Mouse (Mus musculus): ENCODE data around the gene Klf7. TPM values are rescaled to one million over a fixed set of nuclear protein-coding genes. Genes with fewer than 3 reads are reported as not detected.

Klf7 gene
- polyA plus RNA-seq, 1 experiment, result 6.9 TPM

DNA sequence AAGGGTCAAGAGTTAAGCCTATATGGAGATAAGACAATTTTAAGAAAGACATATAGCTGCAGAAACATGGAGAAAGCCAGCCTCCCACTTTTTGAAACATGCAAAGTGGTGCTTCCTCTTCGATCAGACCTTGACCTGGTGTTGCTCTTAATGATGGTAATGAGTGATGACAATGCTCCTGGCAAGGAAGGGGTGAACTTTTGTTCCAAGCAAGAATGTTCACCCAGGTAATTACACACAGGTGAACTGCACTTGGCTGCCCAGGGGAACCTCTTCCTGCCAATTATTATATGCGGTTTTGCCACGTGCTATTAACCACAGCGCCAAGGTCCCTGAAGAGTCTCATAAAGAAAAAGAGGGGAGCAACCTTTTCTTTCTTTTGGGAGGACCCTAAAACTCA is 36.7 kb downstream of the Klf7 start:
- Histone ChIP-seq H3K27me3 (replicated peaks; ENCODE audit: control insufficient read depth, insufficient read depth, low read length) (no peaks in the 10 kb centered on the region), H3K4me1 (ENCODE audit: control insufficient read depth, insufficient read depth, low read length) (peaks cover 28% of the 10 kb centered on the region; the same call in 1 of the 2 replicates), H3K27ac (ENCODE audit: insufficient read depth, low read depth, low read length) (no peak overlapping the region), H3K4me3 (ENCODE audit: insufficient read depth, low read depth, low read length) (no peak overlapping the region), H3K36me3 (ENCODE audit: control insufficient read depth, insufficient read depth, low read length) (no peaks in the 10 kb centered on the region)
- peak; percentile 50 for DNase-seq
- WGBS, result 33% methylated on average over 4 of the region's 4 CpGs
- TF ChIP-seq CTCF (conservative IDR thresholded peaks at IDR 0.05; ENCODE audit: insufficient read depth, insufficient read length, low read depth, low read length) (no peak), POLR2A (IDR thresholded peaks at IDR 0.05; ENCODE audit: low read depth, low read length) (no peak)

DNA sequence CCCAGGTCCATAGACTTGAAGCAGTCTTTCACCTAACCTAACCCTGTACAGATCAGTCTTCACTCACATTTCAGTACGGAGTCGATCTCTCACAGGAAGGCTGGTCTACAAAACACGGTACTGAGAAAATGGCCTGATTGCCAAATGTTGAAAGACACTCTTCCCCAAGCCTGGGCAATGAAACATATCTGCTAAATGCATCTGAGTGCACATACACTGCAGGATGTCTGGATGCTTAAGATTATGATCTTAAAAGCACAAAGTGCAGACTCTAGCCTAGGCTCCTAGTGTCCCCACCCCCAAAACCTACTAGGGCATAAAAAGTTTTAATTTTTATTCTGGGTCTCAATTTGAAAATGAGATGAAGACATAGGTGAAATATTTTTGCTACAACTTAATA is 37.4 kb downstream of the Klf7 start:
- Histone ChIP-seq H3K36me3 (ENCODE audit: control insufficient read depth, insufficient read depth, low read length) (no peaks in the 10 kb centered on the region), H3K4me1 (ENCODE audit: control insufficient read depth, insufficient read depth, low read length) (peaks cover 28% of the 10 kb centered on the region; the same call in 1 of the 2 replicates), H3K27ac (ENCODE audit: insufficient read depth, low read depth, low read length) (no peak overlapping the region), H3K27me3 (replicated peaks; ENCODE audit: control insufficient read depth, insufficient read depth, low read length) (no peaks in the 10 kb centered on the region), H3K4me3 (ENCODE audit: insufficient read depth, low read depth, low read length) (no peak overlapping the region)
- no peak for DNase-seq
- TF ChIP-seq CTCF (conservative IDR thresholded peaks at IDR 0.05; ENCODE audit: insufficient read depth, insufficient read length, low read depth, low read length) (no peak), POLR2A (IDR thresholded peaks at IDR 0.05; ENCODE audit: low read depth, low read length) (no peak)
- 67% methylated on average over 3 of the region's 3 CpGs for WGBS

DNA sequence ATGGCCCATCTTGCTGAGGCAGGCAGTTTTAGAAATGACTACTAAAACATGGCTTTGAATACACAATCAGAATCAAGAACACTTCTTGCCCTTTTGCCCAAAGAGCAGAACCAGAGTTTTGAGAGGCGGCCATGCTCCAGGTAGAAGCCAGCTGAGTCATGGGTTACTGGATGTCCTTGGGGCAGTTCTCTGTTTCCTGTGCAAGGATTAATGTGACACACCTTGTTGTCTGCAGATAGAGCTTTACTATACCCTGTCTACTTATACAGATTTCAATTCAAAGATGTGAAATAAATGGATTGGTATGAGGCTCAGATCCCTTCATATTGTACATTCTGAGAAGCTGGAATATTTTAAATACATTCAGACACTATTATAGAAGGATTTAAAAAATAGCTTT is 40.3 kb downstream of the Klf7 start:
- DNase-seq, result no peak
- Histone ChIP-seq H3K27me3 (replicated peaks; ENCODE audit: control insufficient read depth, insufficient read depth, low read length) (no peaks in the 10 kb centered on the region), H3K4me1 (ENCODE audit: control insufficient read depth, insufficient read depth, low read length) (peaks cover 16% of the 10 kb centered on the region; the same call in 1 of the 2 replicates), H3K27ac (ENCODE audit: insufficient read depth, low read depth, low read length) (no peak overlapping the region), H3K4me3 (ENCODE audit: insufficient read depth, low read depth, low read length) (no peak overlapping the region), H3K36me3 (ENCODE audit: control insufficient read depth, insufficient read depth, low read length) (peaks cover 1% of the 10 kb centered on the region; the same call in 1 of the 2 replicates)
- no peak for TF ChIP-seq POLR2A (IDR thresholded peaks at IDR 0.05; ENCODE audit: low read depth, low read length)
- no peak for TF ChIP-seq CTCF (conservative IDR thresholded peaks at IDR 0.05; ENCODE audit: insufficient read depth, insufficient read length, low read depth, low read length)
- WGBS, result 48% methylated on average over 1 of the region's 1 CpGs

DNA sequence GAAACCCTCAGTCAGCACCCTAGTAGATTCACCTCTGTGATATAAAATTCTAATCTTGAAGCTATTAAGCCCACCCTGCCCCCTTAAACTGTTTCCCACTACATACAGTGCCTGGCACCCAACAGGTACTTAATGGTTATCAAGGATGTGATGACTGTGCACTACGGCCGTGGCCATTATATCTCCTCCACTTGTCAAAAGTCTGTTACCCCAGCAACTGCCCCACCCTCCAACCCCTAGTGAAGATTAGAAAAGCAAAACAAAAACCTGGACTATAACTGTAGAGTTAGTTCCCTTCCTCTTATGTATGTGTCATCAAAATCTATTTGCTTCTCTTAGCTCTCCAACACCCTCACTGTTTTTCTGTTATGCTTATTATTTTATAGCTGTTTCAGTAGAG is 40.9 kb downstream of the Klf7 start:
- no peak overlapping the region for H3K27ac ChIP-seq (ENCODE audit: insufficient read depth, low read depth, low read length)
- H3K36me3 ChIP-seq (ENCODE audit: control insufficient read depth, insufficient read depth, low read length), result peaks cover 1% of the 10 kb centered on the region; the same call in 1 of the 2 replicates
- no peaks in the 10 kb centered on the region for H3K27me3 ChIP-seq (replicated peaks; ENCODE audit: control insufficient read depth, insufficient read depth, low read length)
- no peak for TF ChIP-seq POLR2A (IDR thresholded peaks at IDR 0.05; ENCODE audit: low read depth, low read length)
- TF ChIP-seq CTCF (conservative IDR thresholded peaks at IDR 0.05; ENCODE audit: insufficient read depth, insufficient read length, low read depth, low read length), result no peak
- WGBS, result 67% methylated on average over 2 of the region's 2 CpGs
- H3K4me1 ChIP-seq (ENCODE audit: control insufficient read depth, insufficient read depth, low read length), result peaks cover 15% of the 10 kb centered on the region; the same call in 1 of the 2 replicates
- no peak overlapping the region for H3K4me3 ChIP-seq (ENCODE audit: insufficient read depth, low read depth, low read length)
- DNase-seq, result no peak

DNA sequence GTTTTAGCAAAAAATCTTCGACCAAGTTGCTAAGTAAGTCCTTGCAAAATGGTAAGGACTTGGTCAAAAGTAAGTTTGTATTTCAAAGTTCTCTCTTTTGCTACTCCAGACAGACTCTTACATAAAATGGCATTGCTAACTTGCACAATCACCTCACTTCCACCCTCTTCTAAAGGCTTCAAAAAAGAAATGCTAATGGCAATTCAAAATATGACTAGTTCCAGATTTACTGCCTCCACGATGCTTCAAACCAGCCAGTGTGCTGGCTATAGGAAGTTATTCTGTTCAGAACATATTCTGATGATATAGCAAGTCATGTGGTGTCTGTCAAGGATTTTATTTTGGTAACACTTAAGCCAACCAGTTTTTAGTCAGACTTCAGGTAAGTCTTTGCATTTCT is 41.8 kb downstream of the Klf7 start:
- H3K4me1 ChIP-seq (ENCODE audit: control insufficient read depth, insufficient read depth, low read length), result peaks cover 10% of the 10 kb centered on the region; the same call in 1 of the 2 replicates
- no peak overlapping the region for H3K4me3 ChIP-seq (ENCODE audit: insufficient read depth, low read depth, low read length)
- no peak for TF ChIP-seq CTCF (conservative IDR thresholded peaks at IDR 0.05; ENCODE audit: insufficient read depth, insufficient read length, low read depth, low read length)
- no peak for TF ChIP-seq POLR2A (IDR thresholded peaks at IDR 0.05; ENCODE audit: low read depth, low read length)
- DNase-seq, result no peak
- no peaks in the 10 kb centered on the region for H3K27me3 ChIP-seq (replicated peaks; ENCODE audit: control insufficient read depth, insufficient read depth, low read length)
- WGBS, result 80% methylated on average over 2 of the region's 2 CpGs
- no peak overlapping the region for H3K27ac ChIP-seq (ENCODE audit: insufficient read depth, low read depth, low read length)
- peaks cover 1% of the 10 kb centered on the region; the same call in 1 of the 2 replicates for H3K36me3 ChIP-seq (ENCODE audit: control insufficient read depth, insufficient read depth, low read length)

DNA sequence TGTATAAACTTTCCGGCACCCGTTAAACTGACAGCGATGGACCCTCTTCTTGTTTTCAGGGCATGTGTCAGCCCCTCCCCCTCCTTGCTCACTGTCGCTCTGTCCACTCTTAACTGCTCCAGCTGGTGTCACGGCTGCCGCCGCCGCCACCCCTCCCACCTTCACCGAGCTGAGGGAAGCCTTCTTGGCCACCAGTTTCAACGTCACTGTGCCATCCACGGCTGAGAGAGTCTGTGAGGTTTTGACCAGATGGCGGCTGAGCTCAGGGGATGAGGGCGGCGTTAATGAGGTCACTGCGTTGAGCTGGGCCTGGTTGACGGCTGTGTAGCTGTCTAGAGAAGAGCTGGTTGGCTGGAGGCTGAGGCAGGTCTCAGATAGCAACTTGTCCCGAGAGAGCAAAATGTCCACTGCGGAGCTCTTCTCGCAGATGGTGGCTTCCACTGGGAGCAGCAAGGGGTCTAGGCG is 43.3 kb downstream of the Klf7 start:
- H3K4me3 ChIP-seq (ENCODE audit: insufficient read depth, low read depth, low read length), result no peak overlapping the region
- 75% methylated on average over 20 of the region's 20 CpGs for WGBS
- peaks cover 2% of the 10 kb centered on the region; the same call in 1 of the 2 replicates for H3K4me1 ChIP-seq (ENCODE audit: control insufficient read depth, insufficient read depth, low read length)
- peak overlapping the region; percentile 2; the same call in 1 of the 2 replicates for H3K27ac ChIP-seq (ENCODE audit: insufficient read depth, low read depth, low read length)
- TF ChIP-seq POLR2A (IDR thresholded peaks at IDR 0.05; ENCODE audit: low read depth, low read length) (no peak), CTCF (conservative IDR thresholded peaks at IDR 0.05; ENCODE audit: insufficient read depth, insufficient read length, low read depth, low read length) (no peak)
- H3K36me3 ChIP-seq (ENCODE audit: control insufficient read depth, insufficient read depth, low read length), result peaks cover 1% of the 10 kb centered on the region; the same call in 1 of the 2 replicates
- no peaks in the 10 kb centered on the region for H3K27me3 ChIP-seq (replicated peaks; ENCODE audit: control insufficient read depth, insufficient read depth, low read length)
- DNase-seq, result no peak

DNA sequence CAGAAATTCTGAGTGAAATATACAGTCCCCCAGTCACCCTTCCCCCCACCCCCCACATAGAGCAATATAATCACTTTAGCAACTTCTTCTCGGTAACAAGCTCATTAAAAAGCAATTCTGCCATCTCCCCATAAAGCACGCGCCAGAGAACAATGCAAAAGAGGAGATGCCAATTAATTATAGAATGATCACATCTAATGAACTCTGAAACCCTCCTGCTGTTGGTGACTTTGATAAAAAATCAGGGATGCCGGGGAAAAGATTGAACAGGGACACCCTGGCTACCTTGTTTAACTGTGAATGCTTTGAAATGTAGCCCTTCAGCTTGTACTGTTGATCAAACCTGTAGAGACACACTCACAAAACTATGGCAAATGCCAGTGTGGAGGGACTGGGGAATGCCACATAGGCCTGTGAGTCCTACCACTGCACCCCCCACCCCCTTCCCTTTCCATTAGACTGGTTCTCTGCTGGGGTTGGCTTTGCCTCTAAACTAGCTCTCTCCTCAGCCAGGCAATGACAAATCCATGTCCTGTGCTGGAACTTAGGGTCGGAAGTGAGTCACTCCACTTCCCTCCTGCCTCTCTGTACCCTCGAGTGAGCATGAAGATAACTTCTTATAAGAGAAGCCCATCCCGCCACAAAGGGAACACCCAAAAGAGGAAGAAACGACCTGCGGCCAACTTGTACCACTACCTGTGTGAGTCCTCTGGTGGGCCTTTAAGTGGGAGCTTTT is 43.9 kb downstream of the Klf7 start:
- 77% methylated on average over 9 of the region's 9 CpGs for WGBS
- Histone ChIP-seq H3K4me3 (ENCODE audit: insufficient read depth, low read depth, low read length) (no peak overlapping the region), H3K36me3 (ENCODE audit: control insufficient read depth, insufficient read depth, low read length) (peaks cover 1% of the 10 kb centered on the region; the same call in 1 of the 2 replicates), H3K27me3 (replicated peaks; ENCODE audit: control insufficient read depth, insufficient read depth, low read length) (no peaks in the 10 kb centered on the region), H3K27ac (ENCODE audit: insufficient read depth, low read depth, low read length) (peak overlapping the region; percentile 2; the same call in 1 of the 2 replicates), H3K4me1 (ENCODE audit: control insufficient read depth, insufficient read depth, low read length) (peaks cover 2% of the 10 kb centered on the region; the same call in 1 of the 2 replicates)
- peak; percentile 68 for DNase-seq
- TF ChIP-seq CTCF (conservative IDR thresholded peaks at IDR 0.05; ENCODE audit: insufficient read depth, insufficient read length, low read depth, low read length), result no peak
- no peak for TF ChIP-seq POLR2A (IDR thresholded peaks at IDR 0.05; ENCODE audit: low read depth, low read length)

Measured in kidney, adult 2 months (tissue).